Mouse (Mus musculus): ENCODE data around the gene Sema4g. TPM values are rescaled to one million over a fixed set of nuclear protein-coding genes. Genes with fewer than 3 reads are reported as not detected.

Sema4g gene
- total and polyA plus RNA-seq, 3 experiments: 0.15 to 0.47 TPM; not detected in 1

DNA sequence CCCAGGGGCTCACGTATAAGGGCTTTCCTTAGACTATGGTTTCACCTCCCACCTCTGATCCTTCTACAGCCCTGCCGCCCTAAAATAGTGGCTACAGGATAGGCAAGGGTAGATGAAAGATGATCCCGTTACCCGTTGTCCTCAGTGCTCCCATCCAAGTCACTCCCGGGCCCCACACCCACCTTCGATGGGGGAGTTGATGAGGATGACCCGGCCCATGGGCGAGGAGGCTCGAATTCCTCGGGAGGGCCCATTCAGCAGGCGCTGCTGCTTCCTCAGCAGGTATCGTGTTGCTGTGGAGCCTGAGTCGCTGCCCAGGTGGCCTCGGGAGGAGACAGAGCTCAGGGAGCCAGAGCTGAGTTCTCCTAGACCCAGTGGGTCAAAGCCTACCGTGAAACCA is 56.3 kb downstream of the Sema4g start:
- peaks cover 5 to 13% of the 10 kb centered on the region in 2 experiments; a peak in 3 of 4 replicates for H3K4me1 ChIP-seq (ENCODE audit: control insufficient read depth in 1 of 2, insufficient read depth in 2 of 2, low read length in 2 of 2)
- H3K36me3 ChIP-seq (ENCODE audit: control insufficient read depth in 1 of 2, insufficient read depth in 2 of 2, low read length in 2 of 2): peaks cover 0 to 5% of the 10 kb centered on the region in 2 experiments; a peak in 1 of 4 replicates
- H3K27me3 ChIP-seq (ENCODE audit: control insufficient read depth in 1 of 2, insufficient read depth in 2 of 2, low read length in 2 of 2): peaks cover 7 to 11% of the 10 kb centered on the region in 2 experiments
- H3K79me2 ChIP-seq (ENCODE audit: control insufficient read depth, insufficient read depth, low read length, poor library complexity): no peaks in the 10 kb centered on the region
- no peak overlapping the region for H3K27ac ChIP-seq (ENCODE audit: control insufficient read depth, low read depth, low read length)
- no peak for DNase-seq (ENCODE audit: low read depth, low spot score)
- H3K4me3 ChIP-seq (ENCODE audit: control insufficient read depth in 1 of 2, insufficient read depth in 1 of 2, low read depth in 2 of 2, low read length in 2 of 2): no peak overlapping the region
- no peak overlapping the region for H3K9ac ChIP-seq (ENCODE audit: control insufficient read depth, low read depth, low read length, poor library complexity, severe bottlenecking)
- no peaks in the 10 kb centered on the region for H3K9me3 ChIP-seq (replicated peaks; ENCODE audit: insufficient read depth, low read length)
- TF ChIP-seq RAD21 (IDR thresholded peaks at IDR 0.05; ENCODE audit: low read depth, low read length) (no peak), HCFC1 (IDR thresholded peaks at IDR 0.05; ENCODE audit: low read depth, low read length) (no peak), CHD2 (IDR thresholded peaks at IDR 0.05; ENCODE audit: low read length) (no peak), ETS1 (IDR thresholded peaks at IDR 0.05; ENCODE audit: low read depth, low read length) (no peak), JUND (IDR thresholded peaks at IDR 0.05; ENCODE audit: low read depth, low read length) (no peak)

DNA sequence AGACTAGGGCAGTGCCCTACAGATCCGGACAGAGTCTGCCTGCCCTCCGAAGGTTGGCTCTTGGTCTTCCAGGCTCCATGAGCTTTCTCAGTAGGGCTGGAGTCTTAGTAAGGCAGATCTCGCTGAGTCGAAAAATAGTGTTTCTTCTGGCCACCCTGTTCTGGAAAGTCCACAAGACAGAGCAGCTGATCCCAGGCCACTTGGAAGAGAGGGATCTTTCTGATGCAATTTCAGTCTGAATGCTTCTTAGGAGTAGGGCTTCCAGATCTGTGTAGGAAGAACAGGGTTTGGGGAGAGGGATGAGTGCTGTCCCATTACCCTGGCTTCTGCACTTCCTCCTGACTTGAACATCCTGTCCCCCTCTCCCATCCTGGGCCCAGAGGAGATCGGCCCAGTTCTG is 56.8 kb downstream of the Sema4g start, which contains the start of gene Pdzd7:
TSS of gene Pdzd7 (minus strand) at position 67 of the 400 bp plus-strand sequence.
- Histone ChIP-seq H3K27me3 (ENCODE audit: control insufficient read depth in 1 of 2, insufficient read depth in 2 of 2, low read length in 2 of 2) (peaks cover 5 to 11% of the 10 kb centered on the region in 2 experiments; a peak in 3 of 4 replicates), H3K27ac (ENCODE audit: control insufficient read depth, low read depth, low read length) (no peak within 1 kb of the TSS), H3K9me3 (replicated peaks; ENCODE audit: insufficient read depth, low read length) (no peaks in the 10 kb centered on the region), H3K4me1 (ENCODE audit: control insufficient read depth in 1 of 2, insufficient read depth in 2 of 2, low read length in 2 of 2) (peaks cover 5 to 13% of the 10 kb centered on the region in 2 experiments; a peak in 3 of 4 replicates), H3K9ac (ENCODE audit: control insufficient read depth, low read depth, low read length, poor library complexity, severe bottlenecking) (0 out of 2 replicates have a peak within 1 kb of the TSS, but pooled peaks have one; percentile 9), H3K36me3 (ENCODE audit: control insufficient read depth in 1 of 2, insufficient read depth in 2 of 2, low read length in 2 of 2) (peaks cover 0 to 5% of the 10 kb centered on the region in 2 experiments; a peak in 1 of 4 replicates), H3K79me2 (ENCODE audit: control insufficient read depth, insufficient read depth, low read length, poor library complexity) (no peaks in the 10 kb centered on the region), H3K4me3 (ENCODE audit: control insufficient read depth in 1 of 2, insufficient read depth in 1 of 2, low read depth in 2 of 2, low read length in 2 of 2) (peak within 1 kb of the TSS; percentile 63 to 69; a peak in 3 of 4 replicates)
- DNase-seq (ENCODE audit: low read depth, low spot score): no peak
- TF ChIP-seq MYC (IDR thresholded peaks at IDR 0.05; ENCODE audit: low read depth, low read length) (no peak), ZC3H11A (IDR thresholded peaks at IDR 0.05; ENCODE audit: low read depth, low read length) (no peak), ZKSCAN1 (IDR thresholded peaks at IDR 0.05; ENCODE audit: low read depth, low read length) (no peak), CTCF (IDR thresholded peaks at IDR 0.05 in 2 of 3, conservative IDR thresholded peaks at IDR 0.05 in 1 of 3; ENCODE audit: control insufficient read depth in 1 of 3, insufficient read depth in 1 of 3, low read depth in 2 of 3, low read length in 3 of 3, poor library complexity in 1 of 3, severe bottlenecking in 1 of 3) (no peak), KAT2A (conservative IDR thresholded peaks at IDR 0.05; ENCODE audit: low read depth, low read length) (no peak), E2F4 (IDR thresholded peaks at IDR 0.05; ENCODE audit: borderline replicate concordance, low read depth, low read length) (no peak), NELFE (IDR thresholded peaks at IDR 0.05; ENCODE audit: low read depth, low read length) (no peak), GABPA (IDR thresholded peaks at IDR 0.05; ENCODE audit: low read depth, low read length) (no peak)
